Mouse (Mus musculus) lung, postnatal 4 days (tissue): ENCODE data around the gene Ptges3l.
"Not testable (repeated sequence)": the region's sequence is repeated elsewhere in the genome, so short reads cannot be mapped to it uniquely, and the experiment has no call there.

Source experiments
- DNase-seq, 2 experiments: peaks; one replicate each; pipeline ENCODE4 v3.0.0; 2021

Ptges3l gene

GRCm38 (mm10) chr11:101455627-101456026 is 30.5 kb upstream of the Ptges3l start:
- DNase-seq = no peak

GRCm38 (mm10) chr11:101454702-101455101 is 29.6 kb upstream of the Ptges3l start:
- no peak for DNase-seq

- DNase-seq = no peak
Observed at GRCm38 (mm10) chr11:101452093-101452774, 27.1 kb upstream of the Ptges3l start.

GRCm38 (mm10) chr11:101451536-101451935 is 26.4 kb upstream of the Ptges3l start:
- DNase-seq = no peak

GRCm38 (mm10) chr11:101450394-101450793 is 25.3 kb upstream of the Ptges3l start:
- DNase-seq = peak in 1 of 2 experiments; percentile 45

GRCm38 (mm10) chr11:101449596-101449995 is 24.5 kb upstream of the Ptges3l start:
- not testable (repeated sequence) for DNase-seq

GRCm38 (mm10) chr11:101448899-101449298 is 23.8 kb upstream of the Ptges3l start:
- no peak for DNase-seq

GRCm38 (mm10) chr11:101448274-101448746 is 23.2 kb upstream of the Ptges3l start, which contains the start of gene Ifi35:
TSS of gene Ifi35 (plus strand) at chr11:101448407.
- DNase-seq = peak; percentile 85 to 86

- DNase-seq = no peak
Observed at GRCm38 (mm10) chr11:101447786-101448185, 22.7 kb upstream of the Ptges3l start.

GRCm38 (mm10) chr11:101446860-101447259 is 21.7 kb upstream of the Ptges3l start:
- DNase-seq = not testable (repeated sequence)

GRCm38 (mm10) chr11:101446319-101446718 is 21.2 kb upstream of the Ptges3l start:
- DNase-seq = no peak

GRCm38 (mm10) chr11:101442760-101443159 is 17.6 kb upstream of the Ptges3l start:
- DNase-seq = no peak

- peak; percentile 97 to 99 for DNase-seq
Observed at GRCm38 (mm10) chr11:101442127-101442693, 17.1 kb upstream of the Ptges3l start, which contains the start of gene Rpl27. TSS of gene Rpl27 (plus strand) at chr11:101442298.

GRCm38 (mm10) chr11:101441450-101442126 is 16.5 kb upstream of the Ptges3l start:
- DNase-seq = not testable (repeated sequence)

GRCm38 (mm10) chr11:101438006-101438405 is 12.9 kb upstream of the Ptges3l start:
- not testable (repeated sequence) for DNase-seq

GRCm38 (mm10) chr11:101436916-101437315 is 11.8 kb upstream of the Ptges3l start:
- DNase-seq = no peak

GRCm38 (mm10) chr11:101435831-101436230 is 10.7 kb upstream of the Ptges3l start:
- no peak for DNase-seq

- no peak for DNase-seq
Observed at GRCm38 (mm10) chr11:101433396-101433795, 8.3 kb upstream of the Ptges3l start.

GRCm38 (mm10) chr11:101431327-101431726 is 6.2 kb upstream of the Ptges3l start:
- no peak for DNase-seq

- DNase-seq = no peak
Observed at GRCm38 (mm10) chr11:101426165-101426564, 1.0 kb upstream of the Ptges3l start.

- DNase-seq = peak; percentile 41 to 45
Observed at GRCm38 (mm10) chr11:101424105-101424851, 855 bp downstream of the Ptges3l start, which contains the start of gene Gm27029. TSS of gene Gm27029 (minus strand) at chr11:101424796.

- no peak for DNase-seq
Observed at GRCm38 (mm10) chr11:101420148-101420547, 5.0 kb downstream of the Ptges3l start.

- no peak for DNase-seq
Observed at GRCm38 (mm10) chr11:101419610-101420009, 5.5 kb downstream of the Ptges3l start.
